Mouse (Mus musculus): Measurements from ENCODE around the gene Numbl.

Numbl gene

DNA sequence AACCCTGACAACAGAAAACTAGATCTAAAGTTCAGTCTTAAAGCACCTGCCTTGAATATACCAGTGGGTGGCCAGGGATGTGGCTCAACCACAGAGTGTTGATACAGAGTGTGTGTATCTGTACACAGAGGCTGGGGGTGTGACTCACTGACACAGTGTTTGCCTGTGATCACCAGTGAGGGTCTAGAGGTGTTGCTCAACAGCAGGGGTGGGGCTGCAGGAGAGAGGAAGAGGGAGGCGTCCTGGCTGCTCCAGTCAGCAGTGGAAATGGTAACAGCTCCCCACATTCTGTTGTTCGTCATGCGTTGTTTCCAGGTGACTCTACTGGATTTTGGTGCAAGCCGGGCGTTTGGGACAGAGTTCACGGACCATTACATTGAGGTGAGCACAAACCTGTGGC, 6.3 kb upstream of the Numbl start:
- DNase-seq (ENCODE audit: low read depth, low spot score), result no peak

DNA sequence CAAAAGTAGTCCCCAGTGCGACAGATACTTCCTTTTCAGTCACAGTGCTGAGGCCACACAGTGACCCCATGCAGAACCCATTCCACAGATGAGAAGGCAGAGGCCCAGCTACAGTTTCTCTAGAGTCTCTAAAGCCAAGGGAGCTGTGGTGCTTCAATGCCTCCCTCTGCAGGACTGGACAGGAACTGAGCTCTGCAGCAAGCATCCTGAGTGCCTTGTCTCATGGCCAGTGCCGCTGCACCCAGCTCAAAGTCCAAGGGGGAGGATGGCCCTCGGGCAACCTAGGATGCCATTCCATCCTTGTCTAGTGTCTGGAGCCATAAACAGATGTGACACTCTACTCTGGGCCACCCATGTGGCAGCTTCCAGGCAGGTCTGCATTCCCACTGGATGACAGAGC, 2.5 kb upstream of the Numbl start:
- no peak for DNase-seq (ENCODE audit: low read depth, low spot score)

DNA sequence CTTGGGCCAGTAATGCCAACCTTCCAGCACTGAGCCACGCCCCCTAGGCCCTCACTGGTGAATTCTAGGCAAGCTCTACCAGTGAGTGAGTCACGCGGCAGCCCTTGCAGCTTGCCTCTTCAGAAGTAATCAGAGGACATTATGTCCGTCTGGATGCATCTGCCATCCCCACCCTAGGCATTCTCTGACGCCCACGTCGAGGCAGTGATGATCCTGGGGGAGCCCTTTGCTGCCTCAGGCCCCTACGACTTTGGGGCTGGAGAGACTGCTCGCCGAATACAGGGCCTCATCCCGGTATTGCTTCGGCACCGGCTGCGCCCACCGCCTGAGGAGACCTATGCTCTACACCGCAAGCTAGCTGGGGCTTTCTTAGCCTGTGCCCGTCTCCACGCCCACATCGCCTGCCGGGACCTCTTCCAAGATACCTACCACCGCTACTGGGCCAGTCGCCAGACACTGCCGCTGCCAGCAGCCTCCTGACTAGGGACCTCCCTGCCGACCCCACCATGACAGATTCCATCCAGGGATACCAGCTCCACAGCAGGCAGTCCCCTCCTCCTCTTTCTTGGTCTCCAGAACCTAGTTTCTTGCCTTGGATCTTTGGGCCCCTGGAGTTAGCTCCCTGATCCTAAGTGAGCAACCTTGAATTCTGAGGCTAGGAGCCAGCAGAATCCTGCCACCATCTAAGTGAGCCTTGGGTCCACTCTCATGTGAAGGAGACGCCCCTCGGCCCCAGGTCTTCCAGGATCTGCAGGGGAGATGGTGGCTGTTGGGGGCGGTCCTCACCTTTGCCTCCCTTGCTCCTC, 984 bp upstream of the Numbl start:
- DNase-seq (ENCODE audit: low read depth, low spot score), result no peak

DNA sequence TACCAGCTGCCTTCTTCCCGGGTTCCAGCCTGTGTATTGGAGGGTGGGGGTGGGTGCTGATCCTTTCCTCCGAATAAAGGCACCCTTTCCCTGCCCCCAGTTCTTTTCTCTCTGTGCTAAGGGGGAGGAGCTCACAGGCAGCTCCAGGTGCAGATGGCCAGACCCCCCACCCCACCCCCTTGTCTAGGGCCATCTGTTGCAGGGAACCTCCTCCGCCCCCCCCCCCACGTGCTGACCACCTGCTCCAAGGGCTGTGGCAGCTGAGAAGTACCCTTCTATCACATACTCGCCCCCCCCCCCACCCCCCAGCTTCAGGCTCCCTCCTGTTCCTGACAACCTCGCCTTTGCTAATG, 405 bp upstream of the Numbl start:
- no peak for DNase-seq (ENCODE audit: low read depth, low spot score)

GRCm38 (mm10) chr7:27259271-27259721, 1.1 kb downstream of the Numbl start:
- DNase-seq (ENCODE audit: low read depth, low spot score), result no peak

DNA sequence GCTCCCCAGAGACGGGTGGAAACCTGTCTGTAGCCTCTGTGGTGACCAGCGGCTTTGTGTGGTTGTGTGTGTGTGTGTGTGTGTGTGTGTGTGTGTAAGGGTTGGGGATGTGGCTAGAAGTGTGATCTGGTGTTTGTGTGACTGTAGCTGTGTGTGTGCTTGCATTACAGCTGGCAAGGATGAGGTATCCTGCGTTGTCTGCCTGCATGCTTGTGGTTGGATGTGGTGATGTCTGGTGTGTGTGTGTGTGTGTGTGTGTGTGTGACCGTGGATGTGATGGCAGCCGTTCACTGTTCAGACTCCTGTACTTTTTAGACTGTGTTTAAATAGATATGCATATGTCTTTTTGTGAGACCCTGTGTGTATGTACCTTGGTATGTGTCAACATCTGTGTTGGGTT, 1.5 kb downstream of the Numbl start:
- DNase-seq (ENCODE audit: low read depth, low spot score), result no peak

DNA sequence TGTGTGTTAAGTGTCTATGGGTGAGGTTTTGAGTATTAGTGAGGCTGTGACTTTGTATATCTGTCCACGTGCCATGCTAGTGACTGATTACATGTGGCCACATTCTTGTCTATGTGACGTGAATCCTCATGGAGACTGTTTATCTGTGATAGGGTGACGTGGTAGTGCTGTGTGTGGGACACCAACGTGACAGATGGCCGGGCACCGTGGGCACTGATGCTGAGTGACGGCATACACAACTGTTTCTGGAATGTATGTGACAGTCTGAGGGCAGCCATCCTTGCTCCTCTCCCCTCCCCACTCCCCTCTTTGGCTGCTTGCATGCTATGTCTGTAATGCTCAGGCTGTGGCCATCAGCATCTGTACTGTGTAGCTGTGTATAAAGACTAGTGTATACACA, 2.6 kb downstream of the Numbl start:
- no peak for DNase-seq (ENCODE audit: low read depth, low spot score)

GRCm38 (mm10) chr7:27261888-27262287, 3.7 kb downstream of the Numbl start:
- DNase-seq (ENCODE audit: low read depth, low spot score), result no peak

- DNase-seq (ENCODE audit: low read depth, low spot score), result no peak
Measured at GRCm38 (mm10) chr7:27264761-27265160, 6.5 kb downstream of the Numbl start.

GRCm38 (mm10) chr7:27266515-27267128, 8.4 kb downstream of the Numbl start:
- no peak for DNase-seq (ENCODE audit: low read depth, low spot score)

GRCm38 (mm10) chr7:27271423-27271822, 13.2 kb downstream of the Numbl start:
- DNase-seq (ENCODE audit: low read depth, low spot score), result no peak

GRCm38 (mm10) chr7:27273739-27274351, 15.6 kb downstream of the Numbl start:
- DNase-seq (ENCODE audit: low read depth, low spot score), result no peak

DNA sequence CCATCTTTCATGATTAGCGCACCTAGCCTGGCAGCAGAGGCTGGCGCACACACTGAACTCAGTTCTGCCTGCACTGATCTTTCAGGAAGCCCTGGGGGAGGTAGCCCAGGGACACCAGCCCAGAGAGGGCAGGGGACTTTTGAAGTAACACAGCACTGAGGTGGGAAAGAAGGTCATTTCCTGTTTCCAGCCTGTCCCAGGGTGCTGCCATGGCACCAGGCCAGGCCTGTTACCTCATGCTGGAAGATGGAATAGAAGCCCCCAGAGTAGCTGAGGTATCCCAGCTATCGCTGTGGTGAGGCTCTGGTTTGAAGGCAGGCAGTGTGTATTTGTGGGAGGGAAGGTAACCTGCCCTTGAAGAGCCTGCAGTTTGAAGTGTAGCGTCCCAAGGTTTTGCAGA, 16.7 kb downstream of the Numbl start:
- DNase-seq (ENCODE audit: low read depth, low spot score), result no peak

DNA sequence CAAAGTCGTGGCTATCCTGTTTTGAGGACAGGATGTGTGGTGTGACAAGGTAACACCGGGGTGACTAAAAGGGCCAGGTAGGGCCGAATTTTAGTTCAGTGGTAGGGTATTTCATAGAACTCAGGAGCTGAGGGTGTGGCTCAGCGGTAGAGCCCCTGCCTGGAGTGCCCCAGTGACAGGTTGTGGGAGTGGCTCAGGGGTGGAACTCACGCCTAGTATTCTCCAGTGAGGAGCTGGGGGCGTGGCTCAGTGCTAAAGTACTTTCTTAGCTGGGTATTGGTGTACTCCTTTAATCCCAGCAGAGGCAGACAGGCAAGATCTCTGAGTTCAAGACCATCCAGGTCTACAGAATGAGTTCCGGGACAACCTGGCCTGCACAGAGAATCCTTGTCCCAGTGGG, 17.8 kb downstream of the Numbl start:
- DNase-seq (ENCODE audit: low read depth, low spot score), result no peak

DNA sequence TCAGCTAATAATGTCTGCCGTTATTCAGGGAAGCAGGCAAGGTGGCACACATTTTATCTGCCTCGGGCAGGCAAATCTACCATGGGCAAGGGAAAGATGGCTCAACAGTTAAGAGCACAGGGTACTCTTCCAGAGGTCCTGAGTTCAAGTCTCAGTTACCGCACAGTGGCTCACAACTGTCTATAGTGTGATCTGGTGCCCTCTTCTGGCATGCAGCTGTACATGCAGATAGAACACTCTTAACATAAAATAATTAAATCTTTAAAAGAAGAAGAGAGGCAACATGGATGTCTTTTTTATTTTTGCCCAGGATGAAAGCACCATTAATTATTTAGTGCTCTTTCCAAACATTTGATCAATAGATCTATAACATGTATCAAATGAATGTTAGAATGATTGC, 19.0 kb downstream of the Numbl start:
- DNase-seq (ENCODE audit: low read depth, low spot score), result no peak

GRCm38 (mm10) chr7:27281717-27282116, 23.5 kb downstream of the Numbl start:
- no peak for DNase-seq (ENCODE audit: low read depth, low spot score)

DNA sequence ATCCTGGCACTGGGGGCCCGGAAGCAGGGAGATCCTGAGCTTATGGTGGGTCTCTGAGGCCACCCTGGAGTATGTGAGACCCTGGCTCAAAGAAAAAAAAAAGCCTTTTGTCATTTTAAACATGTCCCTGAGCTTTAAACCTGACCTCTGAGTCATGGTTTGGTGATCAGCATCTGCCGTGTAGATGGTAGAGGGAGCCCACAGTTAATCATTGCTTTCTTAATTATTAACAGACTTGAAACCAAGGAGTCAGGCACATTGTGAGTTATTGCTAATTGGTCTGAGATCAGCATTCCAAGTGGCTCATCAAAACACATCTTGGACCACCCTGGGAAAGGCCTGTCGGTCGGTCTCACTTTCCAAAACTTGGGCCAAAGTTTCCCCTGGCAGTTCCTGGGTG, 24.0 kb downstream of the Numbl start:
- no peak for DNase-seq (ENCODE audit: low read depth, low spot score)

- DNase-seq (ENCODE audit: low read depth, low spot score), result no peak
Measured at GRCm38 (mm10) chr7:27284865-27285697, 26.8 kb downstream of the Numbl start.

- DNase-seq (ENCODE audit: low read depth, low spot score), result peak; percentile 16
Measured at GRCm38 (mm10) chr7:27285698-27286066, 27.4 kb downstream of the Numbl start.

GRCm38 (mm10) chr7:27288732-27289131, 30.5 kb downstream of the Numbl start:
- DNase-seq (ENCODE audit: low read depth, low spot score), result no peak

DNA sequence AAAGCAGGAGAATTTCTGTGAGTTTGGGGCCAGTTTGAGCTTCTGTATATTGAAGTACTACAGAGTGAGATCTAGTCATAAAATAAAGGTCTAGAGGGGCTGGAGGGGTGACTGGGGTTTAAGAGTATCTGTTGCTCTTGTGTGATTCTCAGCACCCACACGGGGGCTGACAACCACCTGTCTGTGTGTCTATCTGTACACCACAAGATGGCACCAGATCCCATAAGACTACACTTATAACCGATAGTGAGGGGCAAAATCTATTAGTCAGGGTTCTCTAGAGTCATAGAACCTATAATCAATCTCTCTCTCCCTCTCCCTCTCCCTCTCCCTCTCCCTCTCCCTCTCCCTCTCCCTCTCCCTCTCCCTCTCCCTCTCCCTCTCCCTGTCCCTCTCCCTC, 32.3 kb downstream of the Numbl start:
- no peak for DNase-seq (ENCODE audit: low read depth, low spot score)

DNA sequence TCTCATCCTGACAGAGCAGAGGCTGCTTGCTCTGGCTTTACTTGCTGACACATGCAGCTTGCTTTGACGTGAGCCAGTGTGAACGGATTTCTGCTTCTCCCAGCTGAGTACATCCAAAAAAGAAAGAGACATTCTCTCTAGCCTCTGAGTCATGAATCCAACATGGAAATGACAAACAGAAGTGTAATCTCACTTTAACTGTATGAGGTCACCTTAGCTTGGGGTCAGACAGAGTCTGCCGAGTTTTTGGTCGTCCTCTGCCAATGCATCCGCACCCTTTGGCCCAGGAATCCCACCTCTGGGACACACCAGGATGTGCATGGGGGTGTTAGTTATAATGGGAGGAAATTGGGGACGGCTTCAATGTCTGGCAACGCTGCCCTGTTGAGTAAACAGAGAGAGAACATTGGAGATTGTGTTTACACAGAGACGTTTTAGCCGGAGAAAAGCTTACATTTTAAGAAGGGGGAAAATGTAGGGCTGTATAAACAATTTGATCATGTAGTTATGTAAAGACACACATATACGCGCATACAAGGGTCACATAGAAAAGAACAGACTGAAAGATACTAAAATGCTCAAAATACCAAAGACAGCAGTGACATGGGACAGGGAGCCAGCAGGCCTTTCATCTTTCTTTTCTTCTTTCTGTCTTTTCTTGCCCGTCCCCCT, 33.7 kb downstream of the Numbl start:
- DNase-seq (ENCODE audit: low read depth, low spot score), result no peak
